Mouse (Mus musculus): ENCODE results near the gene 9230102O04Rik.

Gene 9230102O04Rik

DNA sequence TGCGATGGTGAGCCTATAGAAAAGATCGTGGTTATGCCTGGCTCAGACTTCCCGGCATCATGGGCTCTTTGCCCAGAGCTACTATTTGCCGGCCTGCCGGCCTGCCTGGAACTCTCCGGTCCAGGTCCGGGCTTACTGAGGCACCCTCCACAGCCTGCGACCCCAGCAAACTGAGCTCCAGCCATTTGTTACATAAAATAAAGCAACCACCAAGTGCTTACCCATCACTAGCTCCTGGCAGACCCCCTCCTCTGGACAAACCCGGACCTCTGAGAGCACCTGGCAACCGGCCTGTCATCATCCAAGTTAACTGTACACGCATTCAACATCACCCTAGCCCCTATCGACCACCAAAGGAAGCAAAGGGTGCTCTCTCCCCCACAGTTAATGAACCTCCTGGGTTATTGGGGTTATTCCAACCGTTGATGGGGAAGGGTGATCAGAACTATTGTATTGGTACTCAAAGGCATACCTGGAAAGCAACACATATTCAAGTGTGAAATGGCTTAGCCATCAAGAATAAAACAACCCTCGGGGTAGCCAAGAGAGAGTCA lies 4.0 kb downstream of the 9230102O04Rik start:
- DNase-seq (ENCODE audit: low spot score in 2 of 2), result no peak

DNA sequence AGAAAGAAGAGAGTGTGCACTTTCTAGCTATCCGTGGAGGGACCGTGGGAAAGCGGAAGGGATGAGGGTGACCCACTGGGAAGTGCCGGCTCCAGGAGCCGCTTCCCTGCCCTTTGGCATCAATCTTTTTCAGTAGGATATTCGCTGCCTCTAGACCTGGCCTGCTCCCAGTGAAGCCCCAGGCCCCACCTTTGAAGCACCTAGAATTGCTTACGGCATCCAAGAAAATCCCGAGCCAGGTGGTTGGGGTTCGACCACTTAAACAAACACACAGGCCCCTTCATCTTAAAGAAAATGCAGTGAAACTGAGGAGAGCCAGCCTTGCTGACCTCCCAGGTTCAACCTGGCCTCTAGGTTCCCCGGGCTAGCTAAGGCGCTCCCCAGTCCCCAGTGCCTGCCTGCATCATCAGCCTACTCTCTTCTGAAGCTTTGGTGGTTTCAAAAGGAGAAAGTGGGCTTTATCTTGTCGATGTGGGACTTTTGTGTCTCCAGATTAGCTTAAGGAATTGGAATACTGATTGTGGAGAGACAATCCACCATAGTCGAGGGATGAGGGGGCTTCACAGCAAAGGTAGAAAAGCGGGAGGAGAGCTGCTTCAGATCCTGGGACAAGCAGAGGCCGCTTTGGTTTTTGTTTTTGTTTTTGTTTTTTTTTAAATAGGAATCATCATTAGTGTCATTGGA lies 4.7 kb downstream of the 9230102O04Rik start:
- DNase-seq (ENCODE audit: low spot score in 2 of 2), result no peak

DNA sequence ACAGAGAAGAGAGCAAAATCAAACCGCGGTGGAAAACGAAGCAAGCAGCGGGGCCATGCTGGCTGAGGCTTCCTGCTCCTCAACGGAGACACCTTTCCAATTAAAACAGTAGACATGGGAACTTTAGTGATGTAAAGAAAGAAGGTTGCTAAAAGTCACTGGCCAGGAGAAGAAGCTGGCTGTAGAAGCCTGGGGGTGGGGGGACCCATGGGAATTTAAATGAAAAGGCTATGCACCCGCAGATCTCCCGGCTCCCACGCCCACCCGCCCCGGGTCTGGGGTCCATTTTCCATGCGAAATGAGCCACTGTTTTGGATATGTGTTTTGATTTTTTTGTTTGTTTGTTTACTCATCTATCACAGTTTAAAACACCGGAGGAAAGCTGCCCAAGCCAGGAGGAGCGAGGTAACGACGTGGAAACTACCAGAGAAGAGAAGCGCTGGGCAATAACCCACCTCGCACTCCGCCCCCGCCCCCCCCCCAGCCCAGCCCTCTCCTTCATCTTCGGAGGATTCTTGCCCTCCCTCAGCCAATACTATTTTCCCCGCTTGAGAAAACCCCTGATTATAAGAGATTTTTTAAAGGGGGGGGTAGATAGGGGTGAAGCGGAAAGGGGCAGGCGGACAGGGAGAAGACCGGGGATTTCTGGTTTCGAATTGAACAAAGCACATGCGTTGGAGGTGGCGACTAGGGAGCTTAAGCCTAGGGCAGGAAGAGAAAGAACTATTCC lies 5.4 kb downstream of the 9230102O04Rik start:
- no peak for DNase-seq (ENCODE audit: low spot score in 2 of 2)

DNA sequence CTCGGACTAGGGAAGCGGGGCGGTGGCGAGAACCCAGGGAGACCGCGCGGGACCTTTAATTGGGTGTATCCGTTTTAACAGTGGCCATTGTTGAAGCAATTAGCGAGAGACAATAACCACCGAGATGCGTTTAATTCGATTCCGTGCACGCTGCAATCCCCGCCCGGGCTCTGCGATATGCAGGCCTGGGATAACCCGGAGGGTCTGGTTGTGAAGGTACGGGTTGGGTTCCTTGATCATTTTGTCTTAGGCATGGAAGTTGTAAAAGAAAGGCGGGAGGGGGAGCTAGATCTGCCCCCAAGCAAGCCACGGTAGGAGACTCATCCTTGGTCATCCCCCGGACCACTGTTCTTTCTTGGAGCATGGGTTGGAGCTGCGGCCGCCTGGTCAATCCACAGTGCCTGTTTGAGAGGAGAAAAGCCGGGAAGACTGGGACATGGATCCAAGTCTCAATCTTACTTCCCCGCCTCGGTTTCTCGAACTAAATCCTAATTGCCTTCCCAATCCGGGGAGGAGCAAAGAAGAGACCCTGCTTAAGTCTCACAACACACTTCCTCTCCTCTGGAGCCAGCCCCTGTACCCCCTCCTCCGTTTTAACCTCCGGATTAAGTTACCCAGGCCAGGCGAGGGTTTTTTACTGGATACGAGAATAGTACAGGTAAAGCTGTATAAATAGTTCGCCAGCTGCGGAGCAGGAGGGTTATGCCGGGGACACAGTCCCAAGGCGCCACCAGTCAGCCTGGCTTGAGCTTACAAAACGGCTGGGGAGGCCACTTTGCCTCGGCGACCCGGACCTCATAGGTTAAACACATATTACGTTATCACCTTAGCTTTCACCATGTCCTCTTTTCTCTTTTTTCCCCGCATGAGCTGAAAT lies 6.2 kb downstream of the 9230102O04Rik start:
- no peak for DNase-seq (ENCODE audit: low spot score in 2 of 2)

DNA sequence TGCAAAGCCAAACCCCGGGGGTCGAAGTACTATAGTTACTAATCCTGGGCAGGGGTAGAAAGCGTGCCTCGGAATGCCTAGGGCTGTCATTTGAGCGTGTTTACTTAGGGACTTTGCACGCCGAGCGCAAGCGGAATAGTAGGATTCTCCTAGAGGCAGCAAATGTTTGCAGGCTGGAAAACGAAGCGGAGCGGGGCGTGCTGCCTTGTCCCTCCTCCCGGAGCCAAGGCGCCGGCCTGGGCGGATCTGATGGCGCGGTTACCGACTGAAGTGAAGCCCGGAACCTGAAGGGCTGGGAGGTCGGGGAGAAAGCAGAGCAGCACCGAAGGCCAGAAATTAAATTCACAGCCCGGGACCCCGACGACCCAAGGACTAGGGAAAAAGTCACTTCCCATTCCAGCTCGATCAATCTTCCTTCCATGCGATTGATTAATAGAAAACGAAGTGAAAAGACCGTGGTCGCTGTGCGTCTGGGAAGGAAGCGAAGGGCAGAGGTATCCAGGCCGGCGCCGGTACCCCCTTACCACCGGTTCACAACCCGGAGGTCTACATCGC lies 6.9 kb downstream of the 9230102O04Rik start:
- DNase-seq (ENCODE audit: low spot score in 2 of 2), result no peak

DNA sequence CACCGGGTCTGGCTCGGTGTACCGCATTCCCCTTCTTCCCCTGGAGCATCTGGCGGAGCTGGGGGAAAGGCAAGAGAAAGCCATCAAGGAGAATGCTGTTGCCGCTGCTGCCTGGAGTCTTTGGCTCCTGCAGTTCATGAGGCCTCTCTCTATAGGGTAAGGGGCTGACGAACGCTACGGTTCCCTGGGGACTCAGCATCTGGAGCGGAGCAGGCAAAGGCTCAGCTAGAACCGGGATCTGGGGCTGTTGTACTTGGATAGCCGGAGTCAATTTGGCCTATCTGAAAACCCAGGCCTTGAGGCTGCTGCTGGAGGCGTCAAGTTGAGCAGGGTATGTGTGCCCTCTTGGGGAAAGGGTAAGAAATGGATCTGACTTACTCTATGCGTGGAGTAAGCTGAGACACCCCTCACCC lies 7.7 kb downstream of the 9230102O04Rik start:
- no peak for DNase-seq (ENCODE audit: low spot score in 2 of 2)

DNA sequence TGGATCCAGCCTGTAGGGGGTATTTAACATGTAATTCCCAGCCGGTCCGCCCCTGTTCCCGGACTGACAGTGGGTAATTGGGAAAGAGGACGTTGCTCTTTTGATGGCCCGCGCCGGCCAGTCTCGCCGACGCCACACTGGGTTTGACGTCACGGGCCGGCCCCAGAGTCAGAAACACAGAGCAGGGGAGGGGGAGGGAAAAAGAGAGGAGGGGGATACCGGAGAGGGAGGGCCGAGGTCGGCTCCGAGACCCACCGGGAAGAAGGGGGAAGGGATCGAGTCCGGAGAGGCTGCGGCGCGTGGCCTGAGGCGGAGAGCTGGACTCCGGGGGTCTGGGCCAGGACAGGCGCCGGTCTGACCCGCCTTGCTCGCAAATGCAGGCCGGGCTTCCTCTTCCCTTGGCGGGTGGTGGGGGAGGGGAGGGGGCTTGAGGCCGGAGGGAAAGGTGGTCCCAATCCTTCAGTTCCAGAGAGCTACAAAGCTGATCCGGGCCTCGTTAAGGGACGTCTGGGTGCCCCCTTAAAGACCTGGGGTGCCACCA lies 8.2 kb downstream of the 9230102O04Rik start, which contains the start of gene 4930412O13Rik:
TSS of gene 4930412O13Rik (plus strand) at position 202 of the 541 bp plus-strand sequence.
- no peak for DNase-seq (ENCODE audit: low spot score in 2 of 2)

DNA sequence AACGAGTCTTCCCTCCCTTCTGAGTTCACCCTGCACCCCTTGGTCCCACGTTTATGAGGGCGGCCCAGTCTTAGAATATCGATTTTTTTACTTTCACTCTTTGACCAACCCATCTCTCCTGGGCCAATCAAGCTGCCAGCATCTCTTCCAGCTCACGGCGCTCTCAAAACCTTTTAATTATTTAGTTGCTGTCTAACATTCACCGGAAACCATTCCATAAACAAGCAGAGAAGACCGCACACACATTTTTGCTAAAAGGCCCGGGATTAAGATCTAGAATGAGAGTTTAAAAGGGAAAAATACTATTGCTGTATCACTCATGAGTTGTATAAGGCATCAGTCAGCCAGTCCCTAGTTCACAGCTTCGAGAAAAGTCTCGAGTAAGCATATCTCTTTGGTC lies 9.1 kb downstream of the 9230102O04Rik start:
- DNase-seq (ENCODE audit: low spot score in 2 of 2), result no peak

DNA sequence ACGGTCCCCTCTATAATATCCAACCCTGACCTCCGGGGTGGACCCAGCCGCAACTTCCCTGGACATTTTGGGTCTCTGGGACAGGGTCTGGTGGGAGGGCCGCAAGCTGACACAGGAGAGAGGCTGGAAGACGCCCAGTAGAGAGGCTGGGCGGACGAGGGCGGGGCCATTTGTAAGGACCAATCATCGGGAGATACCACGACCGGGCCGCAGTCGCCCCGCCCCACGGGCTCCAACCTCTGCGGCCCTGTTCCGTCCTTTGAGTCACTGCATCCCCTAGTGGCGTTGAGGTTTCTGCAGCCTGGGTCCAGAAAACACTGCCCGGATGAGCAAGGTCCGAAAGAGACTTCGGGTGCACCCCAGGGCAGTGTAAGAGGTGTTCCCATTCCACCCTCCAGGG lies 9.8 kb downstream of the 9230102O04Rik start:
- peak in 1 of 2 experiments; percentile 36 for DNase-seq (ENCODE audit: low spot score in 2 of 2)

DNA sequence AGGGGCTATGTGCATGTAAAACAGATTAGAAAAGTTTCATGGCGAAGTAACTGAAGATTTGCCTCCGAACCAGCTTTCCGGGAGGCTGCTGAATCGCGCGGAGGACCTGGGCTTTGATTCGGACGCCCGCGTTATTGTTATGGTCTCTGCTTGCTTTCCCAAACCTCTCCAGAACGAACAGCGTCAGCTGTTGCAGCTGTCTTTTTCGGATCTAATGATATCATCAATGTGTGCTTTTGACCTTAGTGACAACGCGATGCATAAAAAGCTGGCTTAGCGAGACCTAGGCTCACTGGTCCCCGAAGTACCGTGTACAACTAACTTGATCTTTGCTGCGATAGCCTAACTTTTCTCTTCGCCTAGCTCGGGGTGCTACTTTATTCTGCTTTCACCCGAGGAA lies 10.2 kb downstream of the 9230102O04Rik start:
- DNase-seq (ENCODE audit: low spot score in 2 of 2), result no peak

DNA sequence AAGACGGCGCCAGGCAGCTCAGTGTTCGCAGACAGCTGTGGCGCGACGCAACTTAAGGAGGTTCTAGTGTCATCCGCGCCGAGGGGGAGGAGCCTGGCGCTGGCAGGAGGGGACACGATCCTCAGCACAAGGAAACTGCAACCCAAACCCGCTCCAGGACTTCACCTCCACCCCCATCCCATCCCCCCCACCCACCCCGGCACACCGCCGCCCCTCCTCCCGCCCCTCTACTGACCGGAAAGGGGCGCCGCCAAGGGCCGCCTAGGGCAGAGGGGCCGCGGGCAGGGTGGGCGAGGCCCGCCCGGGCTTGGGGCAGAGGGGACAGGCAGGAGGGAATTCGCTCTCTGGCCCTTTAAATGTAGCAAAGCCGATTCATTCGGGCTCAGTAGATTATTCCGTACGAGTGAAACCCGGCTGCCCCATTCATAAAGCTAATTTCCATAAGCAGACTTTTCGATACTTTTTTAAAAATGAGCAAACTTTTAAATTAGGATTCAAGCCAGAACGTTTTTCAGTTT lies 10.7 kb downstream of the 9230102O04Rik start:
- DNase-seq (ENCODE audit: low spot score in 2 of 2), result no peak

DNA sequence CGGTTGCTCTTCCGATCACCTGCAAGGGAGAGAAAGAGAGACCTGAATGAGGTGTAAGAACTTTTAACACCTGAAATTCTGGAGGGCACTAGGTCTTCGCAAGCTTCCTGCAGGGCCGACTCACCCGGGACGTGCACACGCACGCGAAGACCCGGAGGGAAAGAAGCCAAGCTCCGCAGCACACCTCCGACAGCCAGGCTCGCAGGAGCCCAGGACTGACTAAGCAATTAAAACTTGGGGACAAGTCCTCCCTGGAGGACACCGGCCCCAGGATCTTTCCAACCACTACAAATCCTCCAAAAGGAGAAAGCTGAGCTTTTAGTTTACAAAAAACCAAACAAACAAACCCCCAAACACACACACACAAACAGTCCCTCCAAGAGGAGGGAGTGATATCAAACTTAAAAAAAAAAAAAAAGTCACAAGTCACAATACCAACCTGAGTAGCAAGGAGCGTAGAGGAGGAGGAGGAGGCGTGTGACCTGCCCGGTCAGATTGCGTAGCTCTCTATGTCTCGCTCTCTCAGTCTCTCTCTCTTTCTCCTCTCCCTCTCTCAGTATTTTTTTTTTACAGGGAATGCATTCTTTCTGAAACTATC lies 11.3 kb downstream of the 9230102O04Rik start:
- DNase-seq (ENCODE audit: low spot score in 2 of 2), result no peak

DNA sequence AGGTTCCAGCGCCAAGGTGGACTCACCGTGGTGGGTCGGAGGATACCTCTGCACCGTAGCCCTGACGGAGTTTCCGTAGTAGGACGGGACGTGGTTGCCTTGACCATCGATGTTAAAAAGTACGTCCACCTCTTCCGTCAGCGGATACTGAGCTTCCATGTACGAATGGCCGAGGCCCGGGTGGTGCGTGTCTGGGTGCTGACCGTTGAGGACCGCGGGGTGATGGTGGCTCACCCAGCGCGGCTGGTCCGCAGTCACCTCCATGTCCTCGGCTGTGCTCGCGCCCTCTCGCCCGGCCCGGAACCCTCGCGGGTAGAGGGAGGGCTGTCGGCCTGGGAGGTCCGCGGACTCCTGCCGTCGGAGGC lies 12.0 kb downstream of the 9230102O04Rik start:
- DNase-seq (ENCODE audit: low spot score in 2 of 2), result no peak

DNA sequence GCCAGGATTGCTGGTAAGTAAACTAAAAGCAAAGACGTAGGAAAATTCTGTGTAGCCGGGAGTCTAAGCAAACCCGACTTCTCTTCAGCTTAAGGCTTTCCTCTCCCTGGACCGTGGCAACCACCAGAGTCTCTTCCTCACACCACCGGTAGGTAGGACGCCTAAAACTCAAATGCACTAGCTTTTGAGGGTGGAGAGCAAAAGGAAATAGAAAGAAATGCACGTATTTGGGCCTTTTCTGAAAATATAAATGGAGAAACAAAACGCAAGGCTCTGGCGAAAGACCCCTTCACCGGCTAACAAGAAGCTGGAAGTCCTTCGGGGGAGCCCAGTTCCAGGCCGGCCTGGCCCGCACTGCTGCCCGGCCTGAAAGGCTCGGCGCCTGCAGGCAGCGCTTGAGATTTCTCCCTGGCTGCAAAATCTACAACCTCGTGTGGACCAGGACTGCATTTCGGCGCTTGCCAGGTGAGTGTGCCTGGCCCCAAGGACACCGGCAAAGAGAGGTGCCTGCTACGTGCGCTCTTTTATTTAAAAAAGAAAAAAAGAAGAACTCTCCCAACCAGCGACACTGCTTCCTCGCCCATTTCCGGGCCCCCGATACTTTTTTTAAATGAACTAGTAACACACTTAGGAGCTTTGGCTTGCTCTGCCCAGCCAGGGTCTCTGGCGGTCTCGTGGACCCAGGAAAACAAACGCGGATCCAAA lies 12.6 kb downstream of the 9230102O04Rik start:
- DNase-seq (ENCODE audit: low spot score in 2 of 2), result no peak

DNA sequence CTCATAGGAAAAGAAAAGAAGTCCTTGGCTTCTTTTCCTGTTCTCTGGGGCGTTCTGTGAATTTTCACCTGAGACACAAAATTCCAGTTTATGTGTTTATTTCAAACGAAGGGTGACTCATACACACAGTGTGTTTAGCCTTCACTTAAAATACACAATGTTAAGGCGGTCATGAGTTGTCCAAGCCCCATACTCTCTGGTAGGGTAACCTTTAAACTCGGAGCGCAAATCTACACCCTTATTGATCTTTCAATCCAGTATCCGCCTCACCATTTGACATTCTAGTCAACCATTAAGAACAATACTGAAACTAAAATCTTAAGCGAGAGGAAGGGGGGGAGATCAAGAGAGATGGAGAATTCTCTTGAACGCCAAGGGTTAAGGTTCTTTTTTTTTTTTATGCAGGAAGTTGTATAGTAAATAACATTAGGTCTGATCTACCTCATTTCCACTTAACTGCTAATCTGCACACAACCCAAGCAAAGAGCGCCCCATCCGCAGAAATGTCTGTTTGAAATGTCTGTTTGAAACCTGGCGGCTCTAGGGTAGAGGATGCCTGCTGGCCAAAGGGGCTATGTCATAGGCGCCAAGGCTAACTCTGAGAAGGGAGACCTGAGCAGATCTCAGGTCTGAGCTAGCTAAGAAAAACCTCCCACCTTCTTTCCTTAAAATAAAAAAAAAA lies 13.5 kb downstream of the 9230102O04Rik start:
- no peak for DNase-seq (ENCODE audit: low spot score in 2 of 2)

DNA sequence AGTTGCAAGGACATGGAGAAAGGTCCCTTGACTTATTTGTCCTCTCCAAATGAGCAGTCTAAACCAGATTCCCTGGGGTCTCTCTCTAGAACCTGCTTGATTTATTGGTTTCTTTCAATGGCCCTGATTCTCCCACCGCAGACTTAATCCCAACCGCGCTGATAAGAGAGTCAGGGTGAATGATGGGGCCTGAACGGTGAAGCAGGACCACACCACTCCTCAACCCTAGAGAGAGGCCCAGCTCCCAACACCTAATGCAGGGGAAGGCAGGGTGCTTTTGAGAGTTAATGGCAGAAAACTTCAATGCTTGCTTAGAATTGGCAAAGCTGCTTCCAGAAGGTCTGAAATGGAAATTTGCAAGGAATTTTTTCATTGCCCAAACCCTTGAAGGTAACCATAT lies 14.1 kb downstream of the 9230102O04Rik start:
- DNase-seq (ENCODE audit: low spot score in 2 of 2), result no peak

DNA sequence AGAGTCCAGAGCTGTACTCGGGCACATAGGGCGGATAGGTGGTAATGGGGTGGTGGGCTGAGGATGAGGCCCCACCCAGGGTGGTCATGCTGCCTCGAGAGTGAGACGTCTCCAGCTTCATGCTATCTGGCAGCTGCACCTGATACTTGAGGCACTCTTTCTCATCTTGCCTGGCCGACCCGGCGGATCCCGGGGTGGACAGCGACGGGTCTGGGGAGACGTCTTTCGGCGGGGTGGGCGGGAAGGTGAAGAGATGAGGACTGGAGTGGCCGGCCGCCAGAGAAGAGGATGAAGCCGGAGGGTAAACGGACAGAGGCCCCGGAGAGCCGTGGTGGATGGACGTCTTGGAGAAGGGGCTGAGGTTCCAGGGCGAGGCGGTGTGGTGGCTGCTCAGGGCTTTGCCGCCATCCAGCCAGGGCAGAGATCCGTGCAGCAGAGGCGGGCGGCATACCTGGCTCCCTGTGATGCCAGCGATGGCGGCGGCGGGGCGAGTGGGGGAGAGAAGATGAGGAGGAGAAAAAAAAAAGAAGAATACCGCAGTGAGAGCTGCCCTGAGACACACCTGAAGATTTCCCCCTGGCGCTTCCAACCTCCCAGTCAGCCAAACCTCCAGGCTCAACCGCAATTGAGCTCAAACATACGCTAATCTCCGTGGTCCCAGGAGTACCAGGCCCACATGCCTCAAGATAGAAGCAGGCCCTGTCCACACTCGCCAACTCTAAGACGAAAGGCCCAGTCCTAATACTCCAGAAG lies 14.7 kb downstream of the 9230102O04Rik start:
- no peak for DNase-seq (ENCODE audit: low spot score in 2 of 2)

DNA sequence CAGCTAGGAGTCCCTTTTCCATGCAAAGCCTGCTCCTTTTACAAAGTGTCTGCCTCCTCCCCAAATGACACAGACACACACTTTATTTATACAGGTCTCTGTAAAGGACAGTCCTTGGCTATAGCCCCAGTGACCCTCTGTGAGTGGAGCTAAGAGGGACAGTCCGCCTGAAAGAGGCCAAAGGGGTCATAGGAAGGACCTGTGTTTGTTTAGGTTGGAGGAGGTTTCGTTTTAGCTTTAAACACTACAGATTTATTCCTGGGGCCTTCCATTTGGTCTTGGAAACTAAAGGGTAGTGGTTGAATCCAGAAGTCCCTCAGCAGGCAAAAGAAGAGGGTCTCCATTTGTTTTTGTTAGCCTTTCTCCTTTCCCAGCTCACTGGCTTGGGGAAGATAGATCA lies 15.6 kb downstream of the 9230102O04Rik start:
- no peak for DNase-seq (ENCODE audit: low spot score in 2 of 2)

DNA sequence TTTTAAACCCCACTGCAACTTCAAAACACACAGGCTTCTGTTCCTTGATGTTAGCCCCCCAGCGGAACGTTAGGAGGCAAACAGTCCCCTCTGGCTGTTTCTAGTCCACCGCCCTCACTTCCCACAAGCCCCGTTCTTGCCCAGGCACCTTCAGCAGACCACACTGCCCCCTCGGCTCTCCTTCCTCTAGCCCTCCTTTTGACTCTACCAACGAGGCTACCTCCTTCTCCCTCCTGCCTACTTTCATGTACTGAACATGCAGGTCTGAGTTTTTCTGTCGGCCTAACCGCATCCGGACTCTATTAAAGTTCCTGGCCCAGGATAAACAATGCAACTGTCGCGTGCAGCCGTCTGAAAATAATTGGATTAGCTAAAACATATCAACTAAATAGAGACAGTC lies 16.7 kb downstream of the 9230102O04Rik start:
- no peak for DNase-seq (ENCODE audit: low spot score in 2 of 2)

Data from frontal cortex, postnatal 36 days (tissue).